Mouse (Mus musculus): ENCODE results near the gene Hgd.

The Hgd gene

GRCm38 (mm10) chr16:37579591-37579990 lies 362 bp upstream of the Hgd start:
- in situ Hi-C loops (cut with MboI, MseI) = no loop called here

DNA sequence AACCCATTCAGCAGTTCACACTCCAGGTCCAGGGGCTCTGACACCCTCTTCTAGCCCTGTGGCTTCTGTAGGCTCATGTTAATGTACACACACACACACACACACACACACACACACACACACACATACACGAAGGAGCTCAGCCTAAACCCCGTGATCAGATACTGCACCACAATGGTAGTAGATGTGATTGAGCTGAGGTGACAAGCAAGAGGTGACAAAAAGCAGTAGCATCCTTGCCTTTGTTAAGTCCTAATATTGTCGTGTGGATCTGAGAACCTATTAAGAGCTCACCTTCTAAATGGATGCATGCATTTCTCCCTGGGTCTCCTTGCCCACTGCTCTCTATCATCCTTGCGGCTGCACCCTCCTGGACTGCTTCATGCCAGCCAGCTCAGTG lies 698 bp downstream of the Hgd start:
- in situ Hi-C loops (cut with MboI, MseI) = no loop called here

DNA sequence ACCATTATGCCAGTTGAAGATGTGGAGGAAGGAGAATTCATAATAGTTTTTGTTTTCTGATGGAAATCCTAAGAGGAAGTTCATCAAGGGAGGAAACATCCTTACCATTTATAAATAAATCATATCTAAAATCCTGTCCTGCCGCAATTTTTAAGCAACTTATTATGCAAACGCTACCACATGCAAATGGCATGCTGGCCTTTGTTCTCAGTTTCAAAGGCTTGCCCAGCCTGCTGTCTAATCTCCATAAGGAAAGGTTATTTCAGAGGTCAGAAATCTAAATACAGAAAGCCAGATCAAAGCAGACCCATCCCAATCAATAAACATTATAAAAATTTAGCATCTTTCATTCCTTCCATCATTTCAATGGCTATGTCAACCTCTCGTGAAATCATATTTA lies 1.9 kb downstream of the Hgd start:
- in situ Hi-C loops (cut with MboI, MseI) = no loop called here

DNA sequence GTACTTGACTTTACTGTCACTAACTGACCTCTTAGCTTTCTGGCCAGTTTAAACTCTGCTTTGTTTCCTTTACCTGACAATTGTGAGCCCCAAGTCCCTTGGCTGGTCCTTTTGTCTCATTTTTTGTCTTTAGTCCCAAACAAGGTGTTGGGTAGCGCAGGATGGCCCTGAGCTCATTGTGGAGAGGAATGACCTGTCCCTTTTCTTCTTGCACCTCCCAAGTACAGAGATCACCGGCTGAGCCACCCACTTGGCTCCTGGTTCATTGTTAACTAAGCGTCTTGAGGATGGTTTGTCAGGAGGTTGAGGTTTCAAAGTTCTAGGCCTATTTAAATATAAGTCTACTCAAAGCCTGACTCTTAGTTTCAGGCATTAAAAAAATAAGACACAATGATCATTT lies 3.4 kb downstream of the Hgd start:
- in situ Hi-C loops (cut with MboI, MseI) = no loop called here

DNA sequence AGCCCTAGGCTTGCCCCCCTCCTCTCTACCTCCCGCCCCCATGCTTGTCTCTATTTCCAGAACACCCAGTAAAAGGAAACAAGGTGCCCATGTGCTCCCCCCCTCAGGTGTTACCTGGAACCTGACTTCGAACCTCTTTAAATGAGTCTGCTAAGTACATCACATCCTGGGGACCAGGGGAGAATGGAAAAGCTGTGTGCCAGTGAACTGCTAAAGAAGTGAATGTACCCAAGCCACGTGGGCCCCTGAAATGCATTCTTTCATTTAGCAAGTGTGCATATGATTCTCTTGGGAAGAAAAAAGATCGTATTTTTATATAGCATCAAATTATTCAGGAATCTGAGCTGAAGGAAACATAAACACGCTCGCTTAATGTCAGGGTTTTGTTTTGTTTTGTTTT lies 3.8 kb downstream of the Hgd start:
- in situ Hi-C loops (cut with MboI, MseI) = no loop called here

DNA sequence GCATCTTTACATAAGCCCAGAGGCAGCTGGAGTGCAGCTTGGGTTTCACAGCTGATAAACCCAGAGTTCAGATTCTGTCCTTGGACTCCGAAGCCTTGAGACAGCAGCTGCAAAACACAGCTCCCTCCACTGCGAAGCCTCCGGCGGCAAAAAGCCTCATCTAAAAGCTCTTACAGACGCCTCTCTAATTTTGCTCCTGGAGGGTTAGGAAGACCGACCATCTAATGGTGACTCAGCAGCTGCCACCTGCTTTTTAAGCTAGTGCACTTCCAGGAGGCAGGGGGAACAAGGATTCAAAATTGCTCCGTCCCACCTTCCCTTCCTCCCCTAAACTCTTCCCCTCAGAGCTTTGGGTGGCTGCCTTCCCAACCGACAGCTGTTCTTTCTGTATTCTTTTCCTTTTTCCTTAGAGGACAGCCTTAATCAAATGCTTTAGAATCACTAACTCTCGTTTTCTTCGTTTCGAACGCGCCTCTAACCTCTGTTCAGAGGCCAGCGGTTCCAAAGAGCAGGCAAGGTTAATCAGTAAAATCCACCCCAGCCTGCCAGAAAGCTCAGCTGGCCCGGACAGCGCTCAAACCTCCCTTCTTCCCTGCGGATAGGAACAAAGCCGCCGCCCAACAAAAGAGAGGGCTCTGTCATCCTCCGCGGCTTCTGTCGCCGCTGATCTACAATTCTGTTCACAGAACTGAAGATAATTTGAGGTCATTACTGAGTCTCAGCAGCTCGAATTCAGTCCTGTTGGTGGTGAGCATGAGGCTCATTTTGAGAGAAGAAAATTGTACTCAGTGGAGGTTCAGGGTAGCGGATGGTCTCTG lies 4.5 kb downstream of the Hgd start:
- in situ Hi-C loops (cut with MboI, MseI) = no loop called here

GRCm38 (mm10) chr16:37585129-37585563 lies 5.2 kb downstream of the Hgd start:
- in situ Hi-C loops (cut with MboI, MseI) = no loop called here

DNA sequence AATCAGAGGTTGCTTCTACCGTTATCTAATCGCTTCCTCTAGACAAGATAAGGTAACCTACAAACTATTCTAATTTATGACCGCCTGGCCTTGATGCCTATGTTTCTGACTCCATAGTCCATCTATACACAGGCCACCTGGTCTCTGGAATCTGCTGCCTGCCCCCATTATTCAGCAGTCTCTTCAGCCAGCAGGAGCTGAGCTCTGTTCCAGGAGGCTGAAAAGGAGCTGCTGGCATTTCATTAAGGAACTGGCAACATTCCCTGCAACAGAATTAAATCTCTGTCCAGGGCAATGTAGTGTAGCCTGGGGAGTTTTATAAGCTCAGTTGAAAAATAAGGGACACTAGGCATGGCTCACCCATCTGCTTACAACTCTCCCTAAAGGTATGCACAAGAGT lies 11.0 kb downstream of the Hgd start:
- in situ Hi-C loops (cut with MboI, MseI) = no loop called here

GRCm38 (mm10) chr16:37591551-37591950 lies 11.6 kb downstream of the Hgd start:
- in situ Hi-C loops (cut with MboI, MseI) = no loop called here

DNA sequence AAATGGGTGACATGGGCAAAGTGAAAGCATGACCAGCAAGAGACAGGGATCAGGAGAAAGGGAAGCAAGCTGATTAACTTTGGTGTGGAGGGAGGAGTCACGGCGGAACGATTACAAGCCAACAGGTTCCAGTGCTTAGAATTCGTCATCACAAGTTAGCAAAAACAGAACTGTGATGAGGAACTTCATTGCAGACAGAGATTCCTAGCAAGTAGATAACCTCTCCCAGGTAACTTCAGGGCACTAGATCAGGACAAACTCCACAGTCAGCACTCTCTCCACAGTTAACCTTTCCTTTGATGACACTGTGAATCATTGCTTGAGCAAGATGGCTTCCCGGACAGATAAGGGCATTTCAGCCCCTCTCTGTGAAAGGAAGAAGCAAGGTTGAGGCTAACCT lies 17.5 kb downstream of the Hgd start:
- in situ Hi-C loops (cut with MboI, MseI) = no loop called here

DNA sequence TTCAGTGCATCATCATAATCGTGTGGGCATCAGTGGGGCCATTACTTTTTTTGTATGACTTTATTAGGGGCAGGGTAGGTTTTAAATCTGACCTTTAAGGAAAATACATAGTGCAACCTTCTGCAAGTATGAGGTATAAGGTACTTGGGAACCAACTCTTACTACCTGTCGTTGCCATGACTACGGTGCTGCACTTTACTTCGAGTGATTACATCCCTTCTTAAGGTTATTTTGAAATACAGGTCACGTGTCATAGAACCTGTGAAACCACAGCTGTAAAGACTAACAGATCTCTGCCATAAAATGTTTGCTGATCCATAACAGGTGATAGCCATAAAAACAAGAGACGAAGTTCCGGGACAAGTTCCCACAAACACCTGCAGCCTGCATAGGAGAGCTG lies 18.5 kb downstream of the Hgd start:
- in situ Hi-C loops (cut with MboI, MseI) = no loop called here

GRCm38 (mm10) chr16:37599326-37599725 lies 19.4 kb downstream of the Hgd start:
- in situ Hi-C loops (cut with MboI, MseI) = no loop called here

- in situ Hi-C loops (cut with MboI, MseI) = no loop called here
Measured at GRCm38 (mm10) chr16:37603431-37603830, 23.5 kb downstream of the Hgd start.

GRCm38 (mm10) chr16:37604243-37604642 lies 24.3 kb downstream of the Hgd start:
- in situ Hi-C loops (cut with MboI, MseI) = no loop called here

GRCm38 (mm10) chr16:37610333-37610732 lies 30.4 kb downstream of the Hgd start:
- in situ Hi-C loops (cut with MboI, MseI) = no loop called here

- in situ Hi-C loops (cut with MboI, MseI) = no loop called here
Measured at GRCm38 (mm10) chr16:37611072-37611471, 31.1 kb downstream of the Hgd start.

DNA sequence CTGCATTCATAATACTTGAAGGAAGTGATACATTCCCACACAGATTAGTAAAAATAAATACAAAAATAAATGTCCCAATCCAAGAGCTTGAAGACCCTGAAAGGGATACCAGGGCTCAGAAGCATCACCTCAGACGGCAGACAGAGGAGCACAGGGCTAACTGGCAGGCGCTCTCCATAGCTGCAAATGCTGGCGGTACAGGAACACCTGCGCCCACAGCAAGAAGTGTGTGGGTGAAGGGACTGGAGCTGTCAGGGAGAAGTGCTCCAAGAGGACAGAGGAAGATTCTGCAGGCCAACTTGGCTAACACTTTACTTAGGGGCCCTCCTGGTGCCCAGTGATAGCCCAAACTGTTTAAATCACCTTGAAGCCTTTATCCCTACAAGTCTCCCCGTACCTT lies 32.1 kb downstream of the Hgd start:
- in situ Hi-C loops (cut with MboI, MseI) = no loop called here

DNA sequence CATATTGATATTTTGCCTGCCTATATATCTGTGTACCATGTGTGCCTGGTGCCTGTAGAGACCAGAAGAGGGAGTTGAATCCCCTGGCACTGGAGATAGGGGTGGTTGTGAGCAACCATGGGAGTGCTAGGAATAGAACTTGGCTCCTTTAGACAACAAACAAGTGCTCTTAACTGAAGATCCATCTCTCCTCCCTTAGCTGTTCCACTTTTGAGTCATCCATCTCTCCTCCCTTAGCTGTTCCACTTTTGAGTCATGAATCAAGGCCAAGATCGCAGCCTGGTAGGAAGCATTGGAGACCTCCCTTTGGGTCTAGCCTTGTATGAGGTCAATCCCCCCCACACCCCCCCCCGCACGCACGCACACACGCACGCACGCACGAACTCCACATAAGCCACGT lies 34.6 kb downstream of the Hgd start:
- in situ Hi-C loops (cut with MboI, MseI) = no loop called here

DNA sequence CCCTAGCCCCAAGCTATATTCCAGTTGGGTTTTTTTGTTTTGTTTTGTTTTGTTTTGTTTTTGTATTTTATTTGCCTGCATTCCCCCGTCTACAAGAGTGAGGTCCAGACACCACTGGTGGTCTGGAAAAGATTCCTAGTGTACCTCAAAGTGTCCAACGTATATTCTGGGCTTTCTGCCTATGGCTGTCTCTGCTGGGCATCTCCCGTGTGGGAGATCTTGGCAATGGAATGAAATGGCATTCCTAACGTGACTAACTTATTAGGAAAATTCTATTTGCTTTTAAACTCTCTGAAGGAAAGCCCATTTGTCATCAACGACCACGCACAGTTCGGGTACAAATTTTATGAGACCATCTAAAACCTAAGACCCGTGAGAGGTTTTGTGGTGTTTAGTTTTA lies 35.5 kb downstream of the Hgd start:
- in situ Hi-C loops (cut with MboI, MseI) = no loop called here

DNA sequence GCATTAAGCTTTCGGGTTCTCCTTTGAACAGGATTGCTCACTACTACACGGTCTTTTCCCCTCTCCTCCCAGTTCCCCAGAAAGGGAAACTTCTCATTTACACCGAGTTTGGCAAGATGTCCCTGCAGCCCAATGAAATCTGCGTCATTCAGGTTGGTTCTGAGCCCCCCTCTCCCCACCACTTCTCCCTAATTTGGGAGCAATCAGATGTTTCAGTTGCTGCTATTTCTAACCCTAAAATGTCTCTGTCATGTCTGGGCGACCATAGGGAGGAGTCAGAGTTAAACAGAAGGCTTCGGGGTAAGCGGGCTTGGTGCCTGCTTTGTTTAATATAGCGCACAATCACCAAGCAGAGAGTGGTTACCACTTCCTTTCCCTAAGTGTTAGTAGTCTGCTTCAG lies 36.2 kb downstream of the Hgd start:
- in situ Hi-C loops (cut with MboI, MseI) = no loop called here

- in situ Hi-C loops (cut with MboI, MseI) = no loop called here
Measured at GRCm38 (mm10) chr16:37617695-37618094, 37.7 kb downstream of the Hgd start.

DNA sequence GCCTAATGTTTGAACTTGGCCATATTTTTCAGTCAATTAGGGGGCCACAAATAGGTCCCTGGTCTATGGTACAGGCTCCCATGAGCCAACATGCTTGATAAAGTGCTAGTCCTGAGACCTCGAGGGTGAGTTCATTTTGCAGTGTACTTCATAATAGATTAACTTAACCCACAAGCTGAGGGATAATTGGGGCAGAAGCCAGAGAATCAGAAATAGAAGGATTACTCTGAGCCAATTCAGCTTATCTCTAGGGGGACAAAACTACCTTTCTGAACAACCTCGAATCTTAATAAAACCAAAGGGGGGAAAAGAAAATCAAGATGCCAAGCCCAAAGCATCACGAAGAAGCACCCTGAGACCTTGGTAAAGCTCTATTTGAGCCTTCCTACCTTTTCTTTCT lies 42.5 kb downstream of the Hgd start:
- in situ Hi-C loops (cut with MboI, MseI) = no loop called here

GRCm38 (mm10) chr16:37622919-37623318 lies 43.0 kb downstream of the Hgd start:
- in situ Hi-C loops (cut with MboI, MseI) = no loop called here

DNA sequence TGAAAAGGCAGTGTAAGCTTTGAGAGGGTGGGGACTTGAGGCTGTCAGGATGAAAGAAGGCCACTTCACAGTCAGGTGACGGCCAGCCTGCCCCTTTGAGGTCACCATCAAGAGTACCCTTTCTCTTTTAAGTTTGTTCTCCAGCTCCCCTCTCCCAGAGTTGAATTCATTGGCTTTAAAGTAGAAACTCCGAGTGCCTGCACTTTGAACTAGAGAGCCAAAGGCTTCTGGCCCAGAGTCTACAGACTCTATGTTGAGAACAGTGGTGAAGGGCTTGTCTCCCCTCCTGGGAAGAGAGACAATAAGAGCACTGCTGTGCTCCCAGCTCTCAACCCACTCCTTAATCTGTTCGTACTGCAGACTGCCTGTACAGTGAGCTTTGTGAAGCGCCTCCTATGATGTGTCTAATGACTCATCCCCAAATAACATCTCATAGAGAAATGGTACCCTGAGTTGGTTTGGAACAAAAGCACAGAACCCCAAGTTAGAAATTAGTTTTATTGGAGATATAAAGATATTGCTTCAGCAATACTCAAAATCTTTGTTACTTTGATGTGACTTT lies 46.5 kb downstream of the Hgd start:
- in situ Hi-C loops (cut with MboI, MseI) = no loop called here

Data from regulatory T cell (primary cell).